Mouse (Mus musculus) liver, embryonic 15.5 days (tissue): ENCODE measurements around the gene Tut7. TPM values are rescaled to one million over a fixed set of nuclear protein-coding genes. Genes with fewer than 3 reads are reported as not detected.
"Not testable (repeated sequence)": the region's sequence is repeated elsewhere in the genome, so short reads cannot be mapped to it uniquely, and the experiment has no call there.

Experiments used
- ATAC-seq: fragments of 200-750 bp; cut with Nextera tagmentation; 2 replicates; pipeline ENCODE4 v1.8.0; 2017; ENCODE audit warnings: moderate number of reproducible peaks, mild to moderate bottlenecking, moderate library complexity; ENCODE audit not compliant: insufficient read depth
- H3K27ac ChIP-seq: fragments of 300-500 bp; sonication (generic); replicated peaks from 2 replicates; pipeline ENCODE4 v1.5.1; 2015; ENCODE audit warnings: mild to moderate bottlenecking, inconsistent platforms
- H3K27me3 ChIP-seq: fragments of 300-500 bp; sonication (generic); 2 replicates; pipeline ENCODE4 v1.6.1; 2015; ENCODE audit warnings: mild to moderate bottlenecking, inconsistent platforms
- H3K36me3 ChIP-seq: fragments of 300-500 bp; sonication (generic); replicated peaks from 2 replicates; pipeline ENCODE4 v1.6.1; 2015; ENCODE audit warnings: moderate library complexity, mild to moderate bottlenecking, inconsistent platforms
- H3K4me1 ChIP-seq: fragments of 300-500 bp; sonication (generic); replicated peaks from 2 replicates; pipeline ENCODE4 v1.6.1; 2015; ENCODE audit warnings: inconsistent platforms
- H3K4me2 ChIP-seq: fragments of 300-500 bp; sonication (generic); 2 replicates; pipeline ENCODE4 v1.6.1; 2015; ENCODE audit warnings: moderate library complexity, mild to moderate bottlenecking, inconsistent platforms
- H3K4me3 ChIP-seq: fragments of 300-500 bp; sonication (generic); replicated peaks from 2 replicates; pipeline ENCODE4 v1.5.1; 2015; ENCODE audit warnings: mild to moderate bottlenecking, inconsistent platforms
- H3K9ac ChIP-seq: fragments of 300-500 bp; sonication (generic); 2 replicates; pipeline ENCODE4 v1.6.1; 2015; ENCODE audit warnings: moderate library complexity, mild to moderate bottlenecking, inconsistent platforms
- H3K9me3 ChIP-seq: fragments of 300-500 bp; sonication (generic); replicated peaks from 2 replicates; pipeline ENCODE4 v1.6.1; 2016; ENCODE audit warnings: inconsistent platforms
- WGBS: fragments of 180-500 bp; shearing (Covaris S2); methylation state at CpG from one replicate; pipeline ENCODE4 v1.1.7; 2015; ENCODE audit warnings: mixed read lengths; ENCODE audit not compliant: insufficient replicate concordance; 5-methylcytosine and 5-hydroxymethylcytosine counted together
- polyA plus RNA-seq: library from polyadenylated mRNA; unstranded; fragments of >200 nt; fragmentation: Nextera tagmentation; extraction: Ambion mirVana; gene quantifications from 2 replicates; pipeline ENCODE4 v1.2.1, GENCODE M21; 2015

Gene Tut7
- polyA plus RNA-seq, 1 experiment from 2014 or later, result 57.2 TPM

GRCm38 (mm10) chr13:59794786-59795185 is 28.2 kb downstream of the Tut7 start:
- Histone ChIP-seq H3K36me3 (peaks cover 100% of the 10 kb centered on the region), H3K9me3 (no peaks in the 10 kb centered on the region), H3K27me3 (no peaks in the 10 kb centered on the region), H3K27ac (peak overlapping the region; percentile 97), H3K4me2 (no peak overlapping the region), H3K9ac (peak overlapping the region; percentile 55), H3K4me3 (no peak overlapping the region), H3K4me1 (peaks cover 63% of the 10 kb centered on the region)
- 80% methylated on average over 1 of the region's 1 CpGs for WGBS
- ATAC-seq, result no peak

- no peak for ATAC-seq
- Histone ChIP-seq H3K4me2 (no peak within 1 kb of the TSS), H3K27me3 (no peaks in the 10 kb centered on the region), H3K27ac (peak within 1 kb of the TSS; percentile 19; the same call in 1 of the 2 replicates), H3K9me3 (no peaks in the 10 kb centered on the region), H3K36me3 (peaks cover 100% of the 10 kb centered on the region), H3K4me3 (no peak within 1 kb of the TSS), H3K4me1 (peaks cover 3% of the 10 kb centered on the region; the same call in 1 of the 2 replicates), H3K9ac (no peak within 1 kb of the TSS)
- WGBS, result 73% methylated on average over 7 of the region's 7 CpGs
Observed at GRCm38 (mm10) chr13:59782145-59782544, 40.8 kb downstream of the Tut7 start, which contains the start of gene Gm49354. TSS of gene Gm49354 (minus strand) at chr13:59782245.

- not testable (repeated sequence) for H3K27me3 ChIP-seq, H3K27ac ChIP-seq, H3K4me2 ChIP-seq, H3K9me3 ChIP-seq, ATAC-seq, H3K9ac ChIP-seq, H3K4me3 ChIP-seq
- WGBS, result 95% methylated on average over 1 of the region's 1 CpGs
- H3K36me3 ChIP-seq, result peaks cover 100% of the 10 kb centered on the region
- H3K4me1 ChIP-seq, result peaks cover 13% of the 10 kb centered on the region; the same call in 1 of the 2 replicates
Observed at GRCm38 (mm10) chr13:59779744-59780264, 43.1 kb downstream of the Tut7 start.

- no peak overlapping the region for H3K4me2 ChIP-seq
- H3K9me3 ChIP-seq, result no peaks in the 10 kb centered on the region
- no peaks in the 10 kb centered on the region for H3K27me3 ChIP-seq
- no peak overlapping the region for H3K27ac ChIP-seq
- ATAC-seq, result no peak; the same call in 1 of the 2 replicates
- peaks cover 16% of the 10 kb centered on the region; the same call in 1 of the 2 replicates for H3K4me1 ChIP-seq
- peaks cover 98% of the 10 kb centered on the region for H3K36me3 ChIP-seq
- H3K4me3 ChIP-seq, result no peak overlapping the region
- no peak overlapping the region for H3K9ac ChIP-seq
- WGBS, result 79% methylated on average over 4 of the region's 4 CpGs
Observed at GRCm38 (mm10) chr13:59779213-59779612, 43.7 kb downstream of the Tut7 start.

GRCm38 (mm10) chr13:59775168-59775567 is 47.8 kb downstream of the Tut7 start:
- Histone ChIP-seq H3K27ac (peak overlapping the region; percentile 26; the same call in 1 of the 2 replicates), H3K9ac (no peak overlapping the region), H3K4me2 (no peak overlapping the region), H3K4me3 (no peak overlapping the region), H3K36me3 (peaks cover 86% of the 10 kb centered on the region), H3K4me1 (peaks cover 52% of the 10 kb centered on the region), H3K9me3 (no peaks in the 10 kb centered on the region), H3K27me3 (no peaks in the 10 kb centered on the region)
- no peak for ATAC-seq
- 78% methylated on average over 3 of the region's 3 CpGs for WGBS

- peak overlapping the region; percentile 84 for H3K9ac ChIP-seq
- H3K9me3 ChIP-seq, result no peaks in the 10 kb centered on the region
- 6% methylated on average over 9 of the region's 9 CpGs for WGBS
- H3K4me1 ChIP-seq, result peaks cover 71% of the 10 kb centered on the region
- H3K36me3 ChIP-seq, result peaks cover 71% of the 10 kb centered on the region
- H3K4me2 ChIP-seq, result peak overlapping the region; percentile 89
- ATAC-seq, result peak; percentile 37
- peak overlapping the region; percentile 86 for H3K4me3 ChIP-seq
- H3K27ac ChIP-seq, result peak overlapping the region; percentile 100
- H3K27me3 ChIP-seq, result no peaks in the 10 kb centered on the region
Observed at GRCm38 (mm10) chr13:59771257-59771656, 51.7 kb downstream of the Tut7 start.

- H3K4me1 ChIP-seq, result peaks cover 71% of the 10 kb centered on the region
- no peaks in the 10 kb centered on the region for H3K27me3 ChIP-seq
- peak overlapping the region; percentile 100 for H3K27ac ChIP-seq
- no peaks in the 10 kb centered on the region for H3K9me3 ChIP-seq
- peaks cover 71% of the 10 kb centered on the region for H3K36me3 ChIP-seq
- WGBS, result 10% methylated on average over 9 of the region's 9 CpGs
- H3K4me2 ChIP-seq, result peak overlapping the region; percentile 89
- ATAC-seq, result peak; percentile 20; the same call in 1 of the 2 replicates
- H3K4me3 ChIP-seq, result peak overlapping the region; percentile 86
- H3K9ac ChIP-seq, result peak overlapping the region; percentile 84
Observed at GRCm38 (mm10) chr13:59770847-59771246, 52.1 kb downstream of the Tut7 start.

- Histone ChIP-seq H3K4me3 (peak overlapping the region; percentile 86), H3K9me3 (no peaks in the 10 kb centered on the region), H3K4me2 (peak overlapping the region; percentile 89), H3K36me3 (peaks cover 69% of the 10 kb centered on the region), H3K4me1 (peaks cover 74% of the 10 kb centered on the region), H3K9ac (peak overlapping the region; percentile 84), H3K27me3 (no peaks in the 10 kb centered on the region), H3K27ac (peak overlapping the region; percentile 100)
- peak; percentile 83 for ATAC-seq
- WGBS, result under 1% methylated on average over 28 of the region's 28 CpGs
Observed at GRCm38 (mm10) chr13:59770164-59770562, 52.8 kb downstream of the Tut7 start.

GRCm38 (mm10) chr13:59769296-59770163 is 53.4 kb downstream of the Tut7 start, which contains the start of gene Isca1:
TSS of gene Isca1 (minus strand) at chr13:59769810.
- peak; percentile 93 for ATAC-seq
- Histone ChIP-seq H3K4me1 (peaks cover 71% of the 10 kb centered on the region), H3K4me3 (peak within 1 kb of the TSS; percentile 86), H3K4me2 (peak within 1 kb of the TSS; percentile 89), H3K27ac (peak within 1 kb of the TSS; percentile 100), H3K36me3 (peaks cover 66% of the 10 kb centered on the region), H3K9me3 (no peaks in the 10 kb centered on the region), H3K27me3 (no peaks in the 10 kb centered on the region), H3K9ac (peak within 1 kb of the TSS; percentile 96)
- under 1% methylated on average over 91 of the region's 91 CpGs for WGBS

GRCm38 (mm10) chr13:59768531-59768930 is 54.4 kb downstream of the Tut7 start:
- peak overlapping the region; percentile 96 for H3K9ac ChIP-seq
- no peak for ATAC-seq
- peaks cover 65% of the 10 kb centered on the region for H3K36me3 ChIP-seq
- H3K27ac ChIP-seq, result peak overlapping the region; percentile 100
- peak overlapping the region; percentile 86 for H3K4me3 ChIP-seq
- H3K9me3 ChIP-seq, result no peaks in the 10 kb centered on the region
- peak overlapping the region; percentile 74 for H3K4me2 ChIP-seq
- H3K27me3 ChIP-seq, result no peaks in the 10 kb centered on the region
- peaks cover 76% of the 10 kb centered on the region for H3K4me1 ChIP-seq
- WGBS, result 15% methylated on average over 13 of the region's 13 CpGs
